In genomic region chr1:38852250-38852649, GRCm38 (mm10) we compare ENCODE assay signal across 26 mouse cellular contexts. TPM values are rescaled to one million over a fixed set of nuclear protein-coding genes. Genes with fewer than 3 reads are reported as not detected.
DNase-seq lines count a peak whose midpoint lies in the region; ATAC-seq and TF ChIP-seq lines count a peak whose summit lies in the region.
"Had no signal": no experiment of that assay in that cellular context is flagged by ENCODE, and none has a peak within 500 bp of the region (broad histone marks: within the 10 kb centered on the region; RNA-seq: fewer than 3 reads in every experiment).

No protein-coding gene starts in this region.

- H3K4me2 ChIP-seq in midbrain, embryonic 11.5 days: no peak overlapping the region
- H3K4me2 ChIP-seq in midbrain, embryonic 15.5 days: no peak overlapping the region
- H3K4me2 ChIP-seq: embryonic facial prominence, embryonic 12.5 days; forebrain, embryonic 12.5 days had no signal

- TF ChIP-seq POLR2A in brain, embryonic 14.5 days (IDR thresholded peaks at IDR 0.05; ENCODE audit: borderline replicate concordance, extremely low read depth, insufficient read depth, insufficient read length, poor library complexity, severe bottlenecking): no peak

- H3K9ac ChIP-seq in midbrain, embryonic 11.5 days (ENCODE audit: low read length): no peak overlapping the region
- H3K9ac ChIP-seq in midbrain, embryonic 15.5 days: no peak overlapping the region
- H3K9ac ChIP-seq: embryonic facial prominence, embryonic 12.5 days; forebrain, embryonic 12.5 days had no signal

- TF ChIP-seq CTCF in brain, embryonic 14.5 days (IDR thresholded peaks at IDR 0.05; ENCODE audit: borderline replicate concordance, extremely low read depth, insufficient read depth, insufficient read length): no peak

- ATAC-seq in midbrain, embryonic 11.5 days (ENCODE audit: low FRiP score): no peak
- no peak for ATAC-seq in midbrain, embryonic 15.5 days (replicated peaks)
- 0 out of 2 replicates have a peak, but pooled peaks have one; percentile 23 for ATAC-seq in megakaryocyte progenitor cell, adult 5-6 weeks (replicated peaks; ENCODE audit: poor library complexity)
- ATAC-seq: activated CD4-positive, CD25-positive, alpha-beta regulatory T cell, adult 4 months; CD4-positive, CD25-positive, alpha-beta regulatory T cell, adult 4 months; forebrain, embryonic 14.5 days; forebrain, embryonic 16.5 days; Patski had no signal

- H3K4me3 ChIP-seq in midbrain, embryonic 11.5 days (ENCODE audit: low read depth, low read length): no peak overlapping the region
- H3K4me3 ChIP-seq in midbrain, embryonic 15.5 days: no peak overlapping the region
- H3K4me3 ChIP-seq: embryonic facial prominence, embryonic 10.5 days; embryonic facial prominence, embryonic 12.5 days; forebrain, embryonic 10.5 days; forebrain, embryonic 12.5 days had no signal

- whole genome bisulfite sequencing in midbrain, embryonic 11.5 days: 75% methylated on average over 2 of the region's 2 CpGs
- 64% methylated on average over 2 of the region's 2 CpGs for WGBS in midbrain, embryonic 15.5 days

- H3K27me3 ChIP-seq in midbrain, embryonic 11.5 days (ENCODE audit: control insufficient read depth, insufficient read depth, low read length): no peaks in the 10 kb centered on the region; the same call in 1 of the 2 replicates
- no peaks in the 10 kb centered on the region for H3K27me3 ChIP-seq in midbrain, embryonic 15.5 days (replicated peaks)
- H3K27me3 ChIP-seq: CH12.LX; embryonic facial prominence, embryonic 12.5 days; forebrain, embryonic 12.5 days had no signal

- no peak overlapping the region for H3K27ac ChIP-seq in midbrain, embryonic 11.5 days (ENCODE audit: low read depth, low read length)
- H3K27ac ChIP-seq in midbrain, embryonic 15.5 days: no peak overlapping the region
- H3K27ac ChIP-seq: embryonic facial prominence, embryonic 10.5 days; embryonic facial prominence, embryonic 12.5 days; forebrain, embryonic 10.5 days; forebrain, embryonic 12.5 days had no signal

- H3K4me1 ChIP-seq in midbrain, embryonic 11.5 days (ENCODE audit: control insufficient read depth, insufficient read depth, low read length): peaks cover 8% of the 10 kb centered on the region
- H3K4me1 ChIP-seq in midbrain, embryonic 15.5 days: peaks cover 17% of the 10 kb centered on the region
- H3K4me1 ChIP-seq: embryonic facial prominence, embryonic 12.5 days had no signal

- no peaks in the 10 kb centered on the region for H3K9me3 ChIP-seq in midbrain, embryonic 11.5 days (ENCODE audit: control insufficient read depth, low read length)
- H3K9me3 ChIP-seq in midbrain, embryonic 15.5 days: no peaks in the 10 kb centered on the region
- H3K9me3 ChIP-seq: embryonic facial prominence, embryonic 10.5 days; embryonic facial prominence, embryonic 12.5 days; forebrain, embryonic 10.5 days; forebrain, embryonic 12.5 days had no signal

- DNase-seq in midbrain, embryonic 11.5 days (ENCODE audit: low spot score, missing footprints): peak; percentile 8
- DNase-seq in brain, embryonic 14.5 days (ENCODE audit: low read depth): peak; percentile 13
- DNase-seq in heart, adult 18-20 months: no peak
- DNase-seq in cerebellum, adult 9-10 months: no peak
- DNase-seq in lung, postnatal 4 days: no peak
- DNase-seq: adrenal gland, adult 8-10 months; adrenal gland, postnatal 14 days; adrenal gland, postnatal 36 days; B cell, adult 2 months; cerebellum, adult 11 months; cerebellum, adult 18-20 months; cerebellum, adult 8-10 months; cerebellum, postnatal 10 days; cerebellum, postnatal 25 days had no signal

- no peaks in the 10 kb centered on the region for H3K36me3 ChIP-seq in midbrain, embryonic 11.5 days (ENCODE audit: control insufficient read depth, insufficient read depth, low read length)
- H3K36me3 ChIP-seq in midbrain, embryonic 15.5 days (replicated peaks): no peaks in the 10 kb centered on the region
- H3K36me3 ChIP-seq: embryonic facial prominence, embryonic 10.5 days; embryonic facial prominence, embryonic 12.5 days; forebrain, embryonic 10.5 days; forebrain, embryonic 12.5 days had no signal

RNA-seq across cellular contexts. Expression of gene Lonrf2, which starts 15.7 kb away (rescaled TPM):
- 4.2 TPM in 2 replicates for polyA plus RNA-seq in midbrain, embryonic 11.5 days (2014; fragmentation: Nextera tagmentation; extraction: Ambion mirVana)
- polyA plus RNA-seq in midbrain, embryonic 15.5 days (2015; fragmentation: Nextera tagmentation; extraction: Ambion mirVana): 22.2 and 26.4 TPM in 2 replicates
- polyA plus RNA-seq in brain, embryonic 14.5 days (2012; rRNA removed): 51.9 and 73.3 TPM in 2 replicates
- not detected in 2 replicates for total RNA-seq in megakaryocyte progenitor cell, adult 5-6 weeks (2015)
- 0.10 and 0.21 TPM in 2 replicates for total RNA-seq in megakaryocyte progenitor cell, adult 5-6 weeks (2017)
- total RNA-seq in heart, adult 18-20 months (2021): 1 to 10 TPM; 3.9 to 4.2 TPM
- total RNA-seq: CH12.LX had no signal
- polyA plus RNA-seq: activated CD4-positive, CD25-positive, alpha-beta regulatory T cell, adult 4 months; CD4-positive, CD25-positive, alpha-beta regulatory T cell, adult 4 months had no signal

RNA-seq across cellular contexts. Expression of gene Chst10, which starts 45.7 kb away (rescaled TPM):
- polyA plus RNA-seq in midbrain, embryonic 11.5 days (2014; fragmentation: Nextera tagmentation; extraction: Ambion mirVana): 24.7 and 26.9 TPM in 2 replicates
- 65.1 and 65.9 TPM in 2 replicates for polyA plus RNA-seq in midbrain, embryonic 15.5 days (2015; fragmentation: Nextera tagmentation; extraction: Ambion mirVana)
- 18.8 and 38.2 TPM in 2 replicates for polyA plus RNA-seq in brain, embryonic 14.5 days (2012; rRNA removed)
- total RNA-seq in megakaryocyte progenitor cell, adult 5-6 weeks (2015): 0.32 and 1.7 TPM in 2 replicates
- total RNA-seq in megakaryocyte progenitor cell, adult 5-6 weeks (2017): 0.25 and 0.57 TPM in 2 replicates
- 1 to 10 TPM in 1 of 2 experiments, under 1 TPM in 1; 0.42 to 1.1 TPM for total RNA-seq in heart, adult 18-20 months (2021)

Comparison
In these comparisons a context has a peak if more than half of its experiments do, and no peak if none do; other contexts are left out.
1. DNase-seq: peak in midbrain, embryonic 11.5 days (single experiment) and brain, embryonic 14.5 days (single experiment); none in heart, adult 18-20 months (0 of 2), cerebellum, adult 9-10 months (single experiment) and lung, postnatal 4 days (0 of 2).